Mouse (Mus musculus) retina, embryonic 14.5 days (tissue): ENCODE measurements around the gene 4932415D10Rik.

Experiments
- DNase-seq: peaks from one replicate; pipeline ENCODE4 v3.0.0-alpha.2; 2015; ENCODE audit warnings: low spot score

The 4932415D10Rik gene

GRCm38 (mm10) chr10:82316482-82316881, at the start of gene 4932415D10Rik:
Gene 4932415D10Rik, minus strand, starts transcription at chr10:82316582.
- DNase-seq: no peak

DNA sequence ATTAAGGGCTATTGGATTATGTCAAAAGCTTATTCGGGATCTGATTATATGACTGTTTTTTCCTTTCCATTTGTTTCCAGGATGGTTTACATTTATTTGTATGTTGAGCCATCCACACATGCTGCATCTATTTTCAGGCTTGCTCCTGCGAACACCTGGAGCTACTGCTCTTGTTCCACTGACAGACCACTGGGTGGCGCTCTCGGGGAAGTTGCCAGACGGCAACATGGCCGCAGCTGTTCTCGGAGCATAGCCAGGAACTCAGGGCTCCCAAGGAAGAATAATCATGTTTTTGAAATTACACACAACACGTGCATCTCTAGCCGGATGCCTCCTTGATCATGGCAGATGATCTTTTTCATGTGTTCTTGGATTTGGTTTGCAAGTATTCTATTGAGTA, 45.5 kb upstream of the 4932415D10Rik start:
- no peak for DNase-seq

DNA sequence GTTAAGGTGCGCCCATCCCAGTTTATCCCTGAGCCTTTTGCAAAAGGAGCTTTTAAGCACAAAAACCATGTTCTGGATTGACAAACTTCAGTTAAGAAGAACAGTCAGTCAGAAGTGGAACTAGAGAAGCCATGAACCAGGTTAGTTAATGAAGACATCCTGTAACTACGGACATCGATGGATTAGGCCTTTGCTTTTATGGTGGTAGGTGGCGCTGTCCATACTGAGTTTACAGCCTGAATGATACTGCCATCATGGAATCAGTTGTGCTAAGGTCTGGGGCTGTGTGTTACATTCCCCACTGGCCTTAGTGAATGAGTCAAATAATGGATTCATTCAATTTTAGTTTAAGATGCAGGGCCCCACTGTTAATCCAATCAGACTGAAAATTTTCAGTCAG, 39.0 kb upstream of the 4932415D10Rik start:
- DNase-seq: no peak

- peak; percentile 93 for DNase-seq
These were observed 38.0 kb upstream of the 4932415D10Rik start, which contains the start of gene Gm4924 for GRCm38 (mm10) chr10:82354083-82355010. Gene Gm4924, plus strand, starts transcription at chr10:82354255.

DNA sequence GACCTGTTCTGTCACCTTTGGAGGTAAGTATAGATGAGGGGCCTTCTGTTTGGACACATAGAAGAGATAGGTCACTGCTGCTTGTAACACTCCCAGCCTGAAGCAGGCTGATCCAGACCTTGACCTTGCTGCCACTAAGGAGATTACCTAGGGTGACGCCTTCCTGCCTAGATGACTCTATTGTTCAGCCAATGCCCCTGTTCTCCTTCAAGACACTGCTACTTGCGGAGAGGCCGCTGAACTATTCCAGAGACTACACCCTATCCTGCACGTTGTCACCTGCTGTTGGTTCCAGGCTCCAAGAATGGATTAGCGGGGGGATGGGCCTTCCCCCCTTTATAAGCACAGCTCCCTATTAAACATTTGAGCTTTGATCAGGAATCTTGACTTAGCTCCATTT, 13.4 kb upstream of the 4932415D10Rik start:
- DNase-seq: no peak

DNA sequence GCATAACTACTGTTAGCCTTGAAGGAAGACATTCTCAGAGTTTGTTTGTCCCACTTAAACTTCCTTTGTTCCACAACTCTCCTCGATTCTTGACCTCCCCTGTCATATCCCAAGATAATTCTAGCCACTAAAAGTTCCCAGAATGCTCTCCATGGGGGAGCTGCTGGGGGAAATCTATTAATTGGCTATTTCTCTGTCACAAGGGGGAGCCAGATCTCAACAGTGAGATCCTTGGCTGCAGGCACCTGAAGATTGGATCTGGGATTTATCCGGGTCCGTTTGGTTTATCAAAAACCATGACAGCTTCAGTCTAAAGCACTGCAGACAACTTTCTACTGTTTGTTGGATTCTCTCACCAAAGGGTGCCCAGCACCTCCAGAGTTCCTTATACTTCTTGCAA, 3.8 kb upstream of the 4932415D10Rik start:
- peak; percentile 35 for DNase-seq

DNA sequence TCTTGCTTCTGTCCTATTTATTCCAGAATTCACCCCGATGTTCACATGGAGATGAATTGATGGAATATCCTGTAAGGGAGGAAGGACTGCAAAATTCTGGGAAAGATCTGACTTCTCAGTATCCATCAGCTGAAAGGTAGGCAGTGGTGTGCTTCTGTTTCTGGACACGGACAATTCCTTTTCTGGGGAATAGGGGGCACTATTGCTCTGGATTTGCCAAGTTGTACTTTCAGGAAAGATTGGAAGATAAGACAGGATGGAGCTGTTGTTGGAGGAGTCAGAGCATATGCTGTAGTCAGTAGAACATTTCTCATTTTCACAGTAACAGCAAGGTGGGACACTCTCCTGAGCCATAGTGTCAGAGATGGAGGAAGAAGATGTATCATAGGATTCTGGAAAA, 19.9 kb downstream of the 4932415D10Rik start:
- peak; percentile 2 for DNase-seq

DNA sequence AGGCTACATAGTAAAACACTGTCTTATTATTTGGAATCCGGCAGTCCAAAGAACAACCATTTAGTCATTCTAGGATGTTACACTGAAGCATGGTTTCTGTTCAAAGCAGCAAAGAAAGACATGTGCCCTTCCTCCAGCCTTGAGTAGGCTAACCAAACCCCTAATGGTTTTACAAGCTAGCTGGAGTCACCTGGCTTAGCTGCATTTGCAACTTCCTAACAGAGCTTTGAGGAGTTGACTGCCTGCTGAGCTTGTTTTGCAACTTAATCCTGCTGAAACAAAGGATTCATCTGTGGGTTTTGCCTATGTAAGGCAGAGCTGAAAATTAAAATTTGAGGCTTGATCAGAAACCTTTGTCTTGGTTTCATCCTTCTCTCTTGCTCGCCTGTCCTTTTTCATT, 59.1 kb downstream of the 4932415D10Rik start:
- no peak for DNase-seq

GRCm38 (mm10) chr10:82245021-82245420, 71.4 kb downstream of the 4932415D10Rik start:
- DNase-seq: no peak

DNA sequence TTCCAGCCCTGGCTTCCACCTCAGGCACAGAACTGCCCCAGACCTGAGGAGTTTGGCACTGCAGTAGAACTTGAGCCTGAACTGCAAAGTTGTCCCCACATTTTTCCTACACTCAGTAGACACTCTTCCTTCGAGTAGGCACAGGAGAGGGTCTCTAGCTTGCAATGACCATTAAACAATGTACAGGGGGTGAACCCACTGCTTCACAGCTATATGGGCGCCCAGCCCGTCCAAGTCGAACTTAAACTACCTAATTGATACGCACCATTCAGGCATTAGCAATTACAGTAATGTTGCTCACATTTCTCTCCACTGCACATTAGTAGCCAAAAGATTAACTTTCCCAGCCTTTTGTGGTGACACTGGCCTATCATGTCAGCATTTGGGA, 75.0 kb downstream of the 4932415D10Rik start:
- DNase-seq: no peak

GRCm38 (mm10) chr10:82240742-82241400, 75.5 kb downstream of the 4932415D10Rik start, which contains the start of gene Zfp938:
Gene Zfp938, minus strand, starts transcription at chr10:82241280.
- peak; percentile 94 for DNase-seq
